Mouse (Mus musculus) telencephalon, adult 2 months (tissue): ENCODE measurements around the gene Nos1.

Experiments
- DNase-seq: peaks from one replicate; pipeline ENCODE4 v3.0.0-alpha.2; 2011; ENCODE audit warnings: low read depth, low spot score

Gene Nos1

DNA sequence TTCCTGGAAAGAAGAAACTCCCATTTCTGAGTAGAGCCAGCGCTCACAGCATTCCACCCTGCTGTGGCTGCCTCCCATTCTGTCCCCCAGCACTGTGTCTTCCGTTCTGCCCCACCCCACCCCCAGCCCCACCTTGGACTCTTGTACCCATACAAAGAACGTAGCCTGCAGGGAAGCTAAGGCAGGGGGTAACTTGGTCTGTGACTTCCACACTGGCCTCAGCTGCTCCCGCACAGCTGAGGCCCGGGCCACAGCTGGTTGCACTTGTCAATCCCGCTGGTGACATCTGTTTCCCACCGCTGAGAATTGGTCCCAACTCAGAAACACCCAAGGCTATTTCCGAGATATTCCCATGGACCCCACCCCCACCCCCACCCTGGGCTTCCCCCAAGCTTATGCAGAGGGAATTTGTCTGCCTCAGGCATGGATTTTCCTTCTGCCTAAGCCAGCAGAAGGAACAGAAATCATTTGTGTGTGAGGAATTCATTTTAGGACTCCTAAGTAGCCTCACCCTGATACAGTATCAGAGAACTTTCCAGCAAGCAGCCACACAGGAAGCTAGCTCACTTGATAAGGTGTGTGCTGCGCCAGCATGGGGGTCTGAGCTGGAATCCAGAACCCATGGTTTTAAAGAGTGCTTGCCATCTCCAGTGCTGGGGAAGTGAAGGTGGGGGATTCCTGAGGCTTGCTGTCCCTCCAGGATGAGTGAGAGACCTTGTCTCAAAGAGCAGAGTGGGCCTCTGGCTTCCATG lies 117.4 kb downstream of the Nos1 start:
- no peak for DNase-seq

DNA sequence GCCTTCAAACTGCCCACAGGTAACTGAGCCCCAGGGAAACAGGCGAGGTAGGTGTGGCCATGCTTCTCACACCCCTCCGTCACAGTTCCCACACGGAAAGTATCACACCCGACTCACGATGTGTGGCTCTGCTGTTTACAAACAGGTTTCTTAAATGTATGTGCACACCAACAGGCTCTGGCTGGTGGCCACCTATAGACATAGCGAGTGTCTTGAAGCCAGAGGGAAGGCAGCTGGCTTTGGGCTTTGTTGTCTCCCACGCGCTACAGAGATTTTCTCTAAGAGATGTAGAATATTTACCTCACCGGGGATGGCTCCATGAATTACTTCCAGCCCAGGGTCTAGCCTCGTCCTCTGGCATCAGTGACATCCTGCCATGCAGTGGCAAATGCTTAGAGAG lies 118.5 kb downstream of the Nos1 start:
- DNase-seq = no peak

DNA sequence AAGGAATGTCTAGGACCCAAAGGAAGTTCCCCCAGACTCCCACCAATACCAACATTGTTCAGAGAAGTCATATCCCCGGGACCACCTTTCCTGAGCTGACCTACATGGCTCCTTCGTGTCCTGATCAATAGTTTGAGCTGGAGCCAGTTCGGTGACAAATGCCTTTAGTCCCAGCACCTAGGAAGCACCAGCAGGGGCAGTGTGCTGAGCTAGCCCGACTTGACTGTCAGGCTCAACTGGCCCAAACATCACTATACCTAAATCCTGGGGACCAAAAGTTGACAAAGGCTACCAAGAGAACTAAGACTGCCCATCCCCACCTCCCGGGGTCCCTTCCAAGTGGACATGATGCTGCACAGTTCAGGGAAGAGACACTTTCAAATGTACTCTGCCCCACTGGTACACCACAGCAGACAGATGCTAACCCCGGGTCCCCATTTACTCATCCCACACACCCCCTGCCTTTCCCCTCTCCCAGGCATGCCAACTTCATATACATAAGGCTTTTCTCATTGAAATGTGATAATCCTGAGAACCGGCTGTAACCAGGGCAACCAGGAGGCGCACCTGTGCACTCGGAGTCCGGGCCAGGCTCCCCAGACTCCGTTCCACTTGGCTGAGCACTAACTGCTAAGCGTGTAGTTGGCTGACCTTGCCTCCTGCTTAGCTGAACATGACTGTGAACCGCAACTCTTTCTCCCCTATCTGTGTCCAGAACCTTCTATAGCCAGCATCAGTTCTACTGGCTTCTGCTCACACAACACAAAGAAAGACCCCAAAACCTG lies 120.3 kb downstream of the Nos1 start:
- no peak for DNase-seq

DNA sequence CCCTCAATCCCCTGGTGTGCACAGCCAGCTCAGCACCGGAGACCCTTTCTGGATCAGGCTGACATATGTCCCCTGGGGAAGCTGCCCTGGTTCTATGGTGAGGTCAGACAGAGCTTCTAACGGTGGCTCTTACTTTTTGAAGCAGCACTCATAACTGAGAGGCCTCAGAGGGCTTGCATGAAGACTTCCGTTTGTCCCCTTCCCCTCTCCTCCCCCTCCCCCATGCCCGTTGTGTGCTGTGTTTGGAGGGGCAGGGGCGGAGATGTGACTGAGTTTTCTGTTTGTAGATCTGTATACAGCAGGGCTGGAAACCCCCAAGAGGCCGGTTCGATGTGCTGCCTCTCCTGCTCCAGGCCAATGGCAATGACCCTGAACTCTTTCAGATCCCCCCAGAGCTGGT lies 122.7 kb downstream of the Nos1 start:
- DNase-seq = no peak

DNA sequence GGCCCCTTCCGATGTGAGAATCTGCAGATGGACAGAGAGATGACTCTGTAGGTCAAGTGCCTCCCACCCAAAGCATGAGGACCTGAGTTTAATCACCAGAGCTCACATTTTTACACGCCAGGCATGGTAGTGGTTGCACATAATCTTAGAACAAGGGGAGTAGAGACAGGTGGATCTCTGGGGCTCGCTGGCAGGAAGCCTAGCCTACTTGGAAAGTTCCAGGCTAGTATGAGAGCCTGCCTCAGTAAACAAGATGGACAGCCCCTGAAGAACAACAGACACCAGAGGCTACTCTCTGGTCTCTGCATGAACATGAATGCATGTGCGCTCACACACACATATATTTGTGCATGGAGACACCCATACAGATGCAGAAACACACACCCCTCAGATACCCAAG lies 124.9 kb downstream of the Nos1 start:
- no peak for DNase-seq

DNA sequence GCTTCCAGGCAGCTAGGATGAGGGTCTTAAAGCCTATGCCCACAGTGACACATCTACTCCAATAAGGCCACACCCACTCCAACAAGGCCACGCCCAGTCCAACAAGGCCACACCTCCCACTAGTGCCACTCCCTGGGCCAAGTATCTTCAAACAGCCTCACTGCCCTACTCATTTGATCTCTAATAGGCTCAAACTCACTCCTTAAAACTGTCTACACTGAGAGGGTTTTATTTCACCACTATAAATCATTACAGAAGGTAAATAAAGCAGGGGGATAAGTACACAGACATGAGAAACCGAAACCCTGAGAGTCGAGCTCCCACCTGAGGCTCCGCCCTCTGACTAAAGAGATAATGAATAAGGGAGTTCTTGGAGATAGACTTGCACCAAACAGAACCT lies 128.7 kb downstream of the Nos1 start:
- DNase-seq = no peak

DNA sequence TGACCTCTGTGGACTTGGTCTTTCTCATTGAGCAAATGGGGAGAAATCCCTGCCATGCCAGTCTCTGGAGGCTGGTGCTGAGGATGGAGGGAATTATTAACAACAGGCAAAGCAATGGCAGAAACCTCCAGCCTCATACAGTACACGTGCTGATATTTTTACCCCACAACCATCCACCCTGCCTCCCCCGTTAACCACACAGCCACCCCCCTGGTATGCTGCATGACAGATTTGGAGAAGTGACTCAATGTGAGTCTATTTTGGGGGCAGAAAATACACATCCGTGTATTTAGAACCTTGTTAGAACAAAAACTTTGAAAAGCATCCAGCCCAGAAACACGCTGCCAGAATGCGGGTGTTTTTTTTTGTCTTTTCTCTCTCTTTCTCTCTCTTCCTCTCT lies 135.5 kb downstream of the Nos1 start:
- DNase-seq = peak; percentile 79

DNA sequence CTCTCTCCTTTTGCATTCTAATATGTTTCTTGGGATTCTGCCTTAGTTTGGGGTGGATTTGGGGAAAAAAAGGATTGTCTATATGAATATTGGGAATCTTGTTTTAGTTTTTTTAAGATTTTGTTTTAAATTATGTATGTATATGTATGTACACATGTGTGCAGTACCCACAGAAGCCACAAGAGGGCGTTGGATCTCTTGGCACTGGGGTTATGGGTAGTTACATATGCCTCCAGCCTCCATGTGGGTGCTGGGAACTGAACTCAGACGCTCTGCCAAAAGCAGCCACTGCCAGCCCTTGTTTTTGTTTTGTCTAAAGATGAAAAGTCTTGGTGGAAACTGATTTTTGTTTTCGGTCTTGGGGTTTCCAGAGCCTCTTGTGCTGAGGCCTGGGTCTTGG lies 136.1 kb downstream of the Nos1 start:
- DNase-seq = no peak

DNA sequence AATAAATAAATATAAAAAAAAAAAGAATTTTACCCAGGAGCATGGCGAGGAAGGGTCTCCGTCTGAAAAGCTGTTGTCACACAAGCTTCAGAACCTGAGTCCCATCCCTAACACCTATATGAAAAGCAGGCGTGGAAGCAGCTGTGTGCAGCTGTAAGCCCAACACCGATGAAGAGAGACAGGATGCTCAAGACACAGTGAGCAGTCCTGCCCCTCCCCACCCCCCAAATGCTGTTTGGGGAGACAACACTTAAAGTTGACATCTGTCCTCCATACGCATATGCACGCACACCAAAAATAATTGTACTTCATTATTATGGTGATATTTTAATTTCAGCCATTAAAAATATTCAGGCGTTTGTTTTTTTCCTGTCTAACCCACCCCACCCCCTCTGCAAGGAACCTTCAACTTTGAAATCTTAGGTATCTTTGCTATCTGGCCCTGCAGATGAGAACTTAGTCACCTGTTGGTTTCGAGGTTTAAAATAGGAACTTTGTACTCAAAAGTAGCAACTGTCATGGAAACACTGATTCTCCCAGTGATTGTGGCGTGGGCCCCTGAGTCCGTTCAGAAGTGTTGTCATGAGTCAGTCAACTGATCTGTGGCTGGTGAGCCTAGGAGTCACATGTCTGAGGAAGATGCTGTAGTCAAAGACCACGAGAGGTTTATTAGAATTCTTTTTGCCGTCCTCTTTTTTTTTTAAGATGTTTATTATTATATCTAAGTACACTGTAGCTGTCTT lies 141.1 kb downstream of the Nos1 start:
- no peak for DNase-seq

DNA sequence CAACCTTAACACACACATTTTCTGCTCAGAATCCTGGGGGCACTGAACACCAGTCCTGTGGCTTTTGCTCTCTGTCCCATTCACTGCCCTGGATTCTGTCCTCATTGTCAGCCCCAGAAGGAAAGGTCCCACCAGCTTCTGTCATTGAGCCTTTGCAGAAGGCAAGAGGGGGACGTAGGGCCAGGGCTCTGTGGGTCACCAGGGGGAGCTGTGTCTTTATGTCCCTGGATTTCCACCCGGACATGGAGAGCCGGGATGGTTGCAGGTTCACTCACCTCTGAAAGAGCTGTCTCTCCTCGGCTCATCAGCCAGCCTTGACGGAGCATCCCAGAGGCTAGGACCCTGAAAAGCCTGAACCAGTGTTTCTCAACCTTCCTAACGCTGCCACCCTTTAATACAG lies 142.9 kb downstream of the Nos1 start:
- no peak for DNase-seq

DNA sequence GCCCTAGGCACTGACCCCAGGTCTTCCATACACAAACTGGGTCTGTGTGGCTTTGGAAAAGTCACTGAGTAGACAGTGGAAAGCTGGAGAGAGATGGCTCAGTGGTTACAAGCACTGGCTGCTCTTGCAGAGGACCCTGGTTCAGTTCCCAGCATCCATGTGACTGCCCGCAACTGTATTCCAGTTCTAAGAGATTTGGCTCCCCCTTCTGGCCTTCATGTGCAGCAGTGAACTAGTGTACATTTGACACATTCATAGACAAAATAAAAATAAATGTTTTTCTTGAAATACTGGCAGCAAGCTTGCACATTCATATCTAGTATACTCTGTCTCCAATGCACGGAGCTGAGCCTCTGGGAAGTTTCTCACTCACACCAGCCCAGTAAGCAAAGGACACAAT lies 147.7 kb downstream of the Nos1 start:
- DNase-seq = no peak

DNA sequence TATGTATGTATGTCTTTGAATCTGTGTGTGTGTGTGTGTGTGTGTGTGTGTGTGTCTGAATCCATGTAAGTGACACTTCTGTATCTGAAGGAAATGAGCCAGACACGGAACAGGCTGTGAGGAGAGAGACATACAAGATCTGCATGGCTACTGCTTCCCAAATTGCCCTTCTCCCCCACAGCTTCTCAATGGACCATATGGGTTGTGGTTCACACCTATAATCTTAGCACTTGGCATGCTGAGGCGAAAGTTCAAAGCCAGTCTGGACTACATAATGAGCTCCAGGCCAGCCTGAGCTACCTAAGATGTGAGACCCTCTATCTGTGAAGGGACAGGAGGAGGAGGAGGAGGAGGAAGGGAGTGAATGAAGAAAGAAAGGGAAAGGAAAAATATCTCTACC lies 151.4 kb downstream of the Nos1 start:
- DNase-seq = peak; percentile 22

DNA sequence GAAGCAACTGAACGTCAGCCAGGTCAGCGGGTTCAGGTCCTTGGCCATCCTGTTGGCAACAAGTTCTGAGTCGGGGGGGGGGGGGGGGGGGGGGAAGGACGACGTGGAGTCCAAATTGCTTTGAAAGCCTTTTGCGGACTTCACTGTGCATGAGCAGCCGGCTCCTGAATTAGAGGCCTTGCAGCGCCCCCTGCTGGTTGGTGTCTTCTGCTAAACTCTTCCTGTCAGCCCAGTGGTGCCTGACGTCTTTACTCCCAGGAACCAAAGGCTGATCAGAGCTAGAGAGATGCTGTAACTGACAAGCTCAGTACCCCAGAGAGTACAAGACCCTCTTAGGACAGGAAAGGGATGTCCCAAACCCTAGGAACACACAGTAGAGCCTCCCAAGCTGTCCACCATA lies 152.0 kb downstream of the Nos1 start:
- DNase-seq = peak; percentile 53

DNA sequence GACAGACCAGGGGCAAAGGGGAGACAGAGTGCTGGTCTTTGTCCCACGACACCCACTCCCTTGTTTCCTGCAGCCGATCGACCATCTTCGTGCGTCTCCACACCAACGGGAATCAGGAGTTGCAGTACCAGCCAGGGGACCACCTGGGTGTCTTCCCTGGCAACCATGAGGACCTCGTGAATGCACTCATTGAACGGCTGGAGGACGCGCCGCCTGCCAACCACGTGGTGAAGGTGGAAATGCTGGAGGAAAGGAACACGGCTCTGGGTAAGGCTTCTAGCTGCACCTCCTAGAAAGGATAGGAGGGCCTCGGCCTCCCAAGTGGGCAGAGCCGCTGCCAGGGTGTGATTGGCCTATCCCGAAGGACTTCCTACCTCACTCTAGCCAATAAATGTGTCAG lies 155.5 kb downstream of the Nos1 start:
- DNase-seq = no peak

DNA sequence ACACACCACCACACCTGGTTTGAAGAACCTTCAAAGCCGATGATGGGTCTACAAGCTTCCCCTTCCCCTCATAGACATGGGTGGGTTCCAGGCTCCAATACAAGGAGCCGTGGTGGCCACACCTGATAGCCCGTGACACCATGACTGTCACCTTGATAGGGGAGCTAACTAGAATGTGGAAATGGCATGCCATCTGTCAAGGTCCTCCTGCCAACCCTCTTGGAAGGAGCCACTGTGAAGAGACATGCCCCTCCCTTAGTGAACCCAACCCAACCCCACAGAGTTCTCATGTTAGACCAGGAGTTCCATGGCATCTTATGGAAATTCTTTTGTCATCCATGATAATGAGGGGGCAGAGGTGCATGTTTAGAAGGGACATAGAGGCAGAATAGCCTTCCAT lies 156.4 kb downstream of the Nos1 start:
- DNase-seq = no peak

DNA sequence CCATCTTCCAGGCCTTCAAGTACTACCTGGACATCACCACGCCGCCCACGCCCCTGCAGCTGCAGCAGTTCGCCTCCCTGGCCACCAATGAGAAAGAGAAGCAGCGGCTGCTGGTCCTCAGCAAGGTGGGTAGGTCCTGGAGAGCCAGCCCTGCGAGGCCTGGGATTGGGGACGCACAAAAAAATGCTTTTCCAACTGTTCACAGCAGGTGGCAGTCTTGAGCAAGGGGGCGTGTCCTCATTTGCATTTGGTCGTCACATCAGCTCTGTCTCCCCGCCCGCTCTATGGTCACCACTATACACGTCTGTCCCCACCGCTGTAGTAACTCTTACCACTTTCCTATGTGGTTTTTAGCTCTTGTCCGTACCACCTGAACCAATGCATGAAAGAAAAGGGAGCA lies 157.3 kb downstream of the Nos1 start:
- DNase-seq = no peak

DNA sequence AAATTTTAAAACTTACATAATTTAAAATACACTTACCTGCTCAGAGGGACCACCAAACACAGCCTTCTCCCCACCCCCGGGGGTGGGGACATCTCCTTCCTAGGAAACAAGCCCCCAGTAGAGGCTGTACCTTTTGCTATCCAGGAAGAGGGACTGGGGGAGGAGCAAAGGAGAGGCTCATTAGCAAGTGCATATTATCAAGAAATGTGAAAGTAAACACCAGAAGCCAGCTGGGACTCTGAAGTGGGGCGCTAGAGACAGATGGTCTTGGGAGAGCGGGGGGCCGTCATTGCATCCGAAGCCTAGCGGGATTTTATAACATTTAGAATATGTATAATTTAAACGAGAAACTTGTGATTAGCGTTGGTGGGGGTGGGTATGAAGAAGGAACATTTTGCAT lies 158.6 kb downstream of the Nos1 start:
- DNase-seq = peak; percentile 47

DNA sequence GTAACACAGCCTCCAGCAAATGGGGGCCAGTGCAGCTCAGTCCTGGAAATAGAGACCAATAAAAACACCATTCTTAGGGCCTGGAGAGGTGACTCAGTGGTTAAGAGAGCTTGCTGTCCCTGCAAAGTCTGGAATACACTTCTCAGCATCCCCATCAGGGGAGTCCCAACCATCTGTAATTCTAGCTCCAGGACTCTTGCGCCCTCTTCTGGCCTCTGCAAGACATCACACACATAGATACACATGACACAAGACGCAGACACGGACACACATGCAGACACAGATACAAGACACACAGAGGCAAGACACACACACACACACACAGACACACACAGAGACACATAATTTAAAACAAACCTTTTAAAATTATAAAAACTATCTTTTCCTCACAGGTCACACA lies 160.7 kb downstream of the Nos1 start:
- DNase-seq = no peak

DNA sequence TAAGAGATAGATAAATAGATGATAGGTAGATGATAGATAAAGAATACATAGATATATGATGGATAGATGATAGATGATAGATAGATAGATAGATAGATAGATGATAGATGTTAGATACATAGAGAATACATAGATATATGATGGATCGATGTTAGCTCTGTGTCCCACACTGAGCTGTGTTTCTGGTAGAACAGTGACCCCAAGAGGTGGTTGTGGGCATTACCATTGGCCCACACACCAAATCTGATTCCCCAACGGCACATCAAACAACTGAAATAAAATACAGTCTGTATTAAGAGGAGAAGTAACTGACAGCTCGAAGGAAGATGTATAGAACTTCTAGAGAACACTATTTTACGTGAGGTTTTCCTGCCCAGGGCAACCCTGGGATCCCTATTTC lies 165.8 kb downstream of the Nos1 start:
- DNase-seq = peak; percentile 19

DNA sequence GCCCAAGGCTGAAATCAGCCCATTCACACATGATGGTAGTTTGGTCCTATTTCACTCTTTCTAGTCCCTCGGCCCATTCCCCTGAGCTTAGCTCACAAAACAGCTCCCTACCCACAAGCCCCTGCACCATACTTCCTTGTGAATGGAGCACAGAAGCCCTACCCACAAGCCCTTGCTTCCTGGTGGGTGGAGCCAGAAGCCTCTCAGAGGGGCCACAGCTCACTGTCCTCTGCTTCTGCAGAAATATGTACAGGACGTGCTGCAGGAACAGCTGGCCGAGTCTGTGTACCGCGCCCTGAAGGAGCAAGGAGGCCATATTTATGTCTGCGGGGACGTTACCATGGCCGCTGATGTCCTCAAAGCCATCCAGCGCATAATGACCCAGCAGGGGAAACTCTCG lies 168.6 kb downstream of the Nos1 start:
- DNase-seq = no peak

DNA sequence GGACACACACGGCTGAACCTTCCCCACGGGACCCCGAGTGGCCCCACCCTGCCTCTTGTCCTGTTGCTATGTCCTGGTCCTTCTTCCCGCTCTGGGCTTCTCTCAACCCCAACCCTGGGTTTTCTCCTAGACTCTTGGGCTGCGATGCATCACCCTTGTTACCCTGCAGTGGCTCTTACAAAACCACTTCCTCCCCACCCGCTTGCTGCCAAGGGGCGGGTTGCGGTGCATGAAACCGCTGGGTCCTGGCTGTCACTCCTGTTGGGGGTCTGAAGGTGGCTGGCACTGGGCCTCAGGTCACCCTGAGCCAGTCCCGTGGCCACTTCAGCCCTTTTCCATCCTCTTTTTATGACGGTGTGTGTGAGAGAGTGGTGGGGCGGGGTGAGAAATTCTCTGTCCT lies 173.1 kb downstream of the Nos1 start:
- DNase-seq = no peak

DNA sequence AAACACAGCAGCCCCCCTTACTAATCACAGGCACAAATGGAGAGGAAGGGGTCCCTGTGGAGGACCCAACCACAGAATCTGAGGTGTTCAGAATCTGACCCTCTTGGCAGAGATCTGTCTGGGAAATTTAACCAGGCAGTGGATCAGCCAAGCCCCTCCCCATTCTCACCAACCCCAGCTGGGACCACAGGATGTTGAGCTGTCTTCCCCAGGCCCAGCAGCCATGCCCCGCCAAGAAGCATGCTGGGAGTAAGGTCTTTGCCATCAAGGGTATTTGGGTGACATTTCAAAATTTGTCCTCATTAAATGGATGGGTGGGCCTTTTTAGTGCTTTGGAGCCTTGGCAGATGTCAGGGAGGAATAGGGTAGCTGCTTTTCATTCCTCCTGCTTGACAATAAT lies 173.6 kb downstream of the Nos1 start:
- DNase-seq = no peak
